Mouse (Mus musculus) CD4-positive, CD25-positive, alpha-beta regulatory T cell, adult 4 months (primary cell): ENCODE results near the gene Stk16. TPM values are rescaled to one million over a fixed set of nuclear protein-coding genes. Genes with fewer than 3 reads are reported as not detected.

Source experiments
- ATAC-seq: one replicate; pipeline ENCODE4 v1.8.0; 2017
- polyA plus RNA-seq, 2 experiments: library from polyadenylated mRNA; unstranded; fragments of 100-300 nt; shearing (Covaris generic); gene quantifications; one replicate each; pipeline ENCODE4 v1.2.1; 2017

Gene Stk16
- polyA plus RNA-seq, 2 experiments from 2014 or later, result 56.9 to 62.7 TPM

DNA sequence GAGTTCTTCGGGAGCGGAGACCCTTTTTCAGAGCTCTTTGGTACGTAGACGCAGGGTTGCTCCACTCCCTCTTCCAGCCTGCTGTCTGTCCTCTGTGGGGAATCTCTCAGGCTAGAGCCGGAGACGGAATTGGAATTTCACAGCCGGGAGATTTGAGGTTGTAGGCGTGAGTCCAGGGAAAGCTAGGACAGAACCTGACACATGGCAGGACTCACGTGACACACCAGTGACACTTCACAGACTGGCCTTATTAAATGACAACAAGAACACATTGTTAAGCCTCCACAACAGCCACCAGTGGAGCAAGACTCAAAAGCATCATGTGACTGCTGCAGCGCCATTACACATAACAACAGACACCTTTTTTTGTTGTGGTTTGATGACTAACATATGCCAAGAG, 29.0 kb downstream of the Stk16 start:
- no peak for ATAC-seq

DNA sequence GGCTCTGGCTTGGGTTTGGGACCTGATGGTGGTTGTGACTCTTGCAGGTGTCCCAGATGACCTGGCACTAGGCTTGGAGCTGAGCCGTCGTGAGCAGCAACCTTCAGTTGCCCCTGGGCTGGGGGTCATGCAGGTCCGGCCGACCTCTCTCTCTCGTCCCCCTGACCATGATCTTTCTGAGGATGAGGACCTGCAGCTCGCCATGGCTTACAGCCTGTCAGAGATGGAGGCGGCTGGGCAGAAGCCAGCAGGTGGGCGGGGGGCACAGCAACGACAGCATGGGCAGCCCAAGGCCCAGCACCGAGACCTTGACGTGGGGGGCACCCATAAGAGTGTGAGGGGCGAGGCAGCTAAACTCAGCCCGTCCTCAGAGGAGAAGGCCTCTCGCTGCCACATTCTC, 32.8 kb downstream of the Stk16 start:
- ATAC-seq, result no peak

DNA sequence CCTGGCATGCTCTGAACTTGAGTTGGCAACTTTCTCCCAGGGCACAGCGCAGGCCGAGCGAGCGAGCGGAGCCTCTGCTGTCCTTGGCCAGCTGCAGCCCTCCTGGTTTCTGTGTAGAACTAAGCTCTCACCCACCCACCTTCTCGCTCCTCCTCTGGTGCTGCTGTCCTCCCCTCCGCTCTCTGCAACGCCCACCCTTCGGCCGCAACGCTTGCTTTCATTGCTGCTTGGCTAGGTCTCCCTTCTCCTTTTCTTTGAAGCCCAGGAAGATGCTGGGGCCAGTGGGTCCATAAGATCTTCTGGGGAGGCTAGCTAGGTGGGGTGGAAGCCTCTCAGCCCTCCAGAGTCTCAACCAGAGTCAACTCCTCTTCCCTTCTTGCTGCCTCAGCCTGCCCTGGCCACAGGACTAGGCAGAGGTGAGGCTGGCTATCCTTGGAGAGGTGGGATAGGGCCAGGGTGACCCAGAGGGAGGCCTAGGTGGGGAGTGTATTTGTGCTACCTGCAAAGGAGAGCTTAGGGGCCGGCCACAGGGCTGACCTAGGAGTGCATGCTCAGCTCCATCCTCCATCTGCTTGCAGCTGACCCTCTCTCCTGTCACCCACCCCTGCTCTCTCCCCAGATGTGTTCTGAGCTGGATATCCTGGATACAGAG, 33.7 kb downstream of the Stk16 start:
- no peak for ATAC-seq

DNA sequence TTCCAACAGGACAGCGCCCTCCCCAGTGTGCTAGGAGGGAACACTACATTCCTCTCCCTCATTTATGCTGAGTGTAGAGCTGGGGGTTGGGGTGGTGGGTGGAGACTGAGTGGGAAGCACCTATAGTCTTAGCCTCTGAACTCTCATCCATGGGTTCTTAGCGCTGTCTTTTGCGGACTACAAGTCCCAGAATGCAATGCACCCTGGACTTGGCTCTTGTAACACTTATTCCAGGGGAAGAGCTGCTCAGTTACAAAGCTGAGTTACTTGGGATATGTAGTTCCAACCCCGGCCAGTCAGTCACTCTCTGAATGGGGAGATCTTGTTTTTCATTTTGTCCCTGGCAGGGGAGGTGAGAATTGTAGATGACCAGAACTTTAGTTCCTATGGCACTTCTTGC, 34.2 kb downstream of the Stk16 start:
- ATAC-seq, result peak; percentile 63

GRCm38 (mm10) chr1:75247071-75247930, 36.7 kb downstream of the Stk16 start:
- ATAC-seq, result no peak

DNA sequence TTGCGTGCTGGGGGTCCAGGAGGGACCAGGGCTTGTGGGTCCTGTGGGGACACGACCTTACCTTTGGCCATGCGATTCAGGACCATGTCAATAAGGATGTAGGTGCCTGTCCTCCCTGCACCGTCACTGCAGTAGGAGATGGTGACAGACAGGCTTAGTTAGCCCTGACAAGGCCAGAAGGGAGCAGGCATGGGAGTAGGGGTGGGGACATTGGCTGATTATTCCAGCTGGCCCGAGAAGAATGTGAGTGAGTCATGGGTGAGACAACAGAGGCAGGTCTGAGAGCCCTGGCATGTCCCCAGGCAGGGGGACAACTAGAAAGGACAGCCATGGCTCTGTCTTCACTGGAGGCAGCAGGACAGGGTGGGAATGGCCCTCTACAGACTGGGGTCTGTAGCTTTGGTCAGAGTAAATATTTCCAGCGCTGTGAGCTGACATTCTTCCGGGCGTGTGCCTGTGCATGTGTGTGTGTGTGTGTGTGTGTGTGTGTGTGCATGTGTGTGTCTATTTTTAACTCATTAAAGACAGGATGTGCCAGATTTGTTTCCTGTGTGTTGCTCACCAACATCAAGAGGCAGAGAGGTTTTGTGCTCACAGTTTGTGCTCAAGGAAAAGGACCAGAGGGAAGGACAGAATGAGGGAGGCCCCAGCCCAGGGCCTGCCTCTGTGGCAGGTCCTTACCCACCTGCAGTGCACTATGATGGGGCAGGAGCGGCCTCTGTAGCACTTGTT, 37.6 kb downstream of the Stk16 start:
- ATAC-seq, result peak; percentile 58

GRCm38 (mm10) chr1:75250498-75250897, 39.9 kb downstream of the Stk16 start:
- ATAC-seq, result no peak

DNA sequence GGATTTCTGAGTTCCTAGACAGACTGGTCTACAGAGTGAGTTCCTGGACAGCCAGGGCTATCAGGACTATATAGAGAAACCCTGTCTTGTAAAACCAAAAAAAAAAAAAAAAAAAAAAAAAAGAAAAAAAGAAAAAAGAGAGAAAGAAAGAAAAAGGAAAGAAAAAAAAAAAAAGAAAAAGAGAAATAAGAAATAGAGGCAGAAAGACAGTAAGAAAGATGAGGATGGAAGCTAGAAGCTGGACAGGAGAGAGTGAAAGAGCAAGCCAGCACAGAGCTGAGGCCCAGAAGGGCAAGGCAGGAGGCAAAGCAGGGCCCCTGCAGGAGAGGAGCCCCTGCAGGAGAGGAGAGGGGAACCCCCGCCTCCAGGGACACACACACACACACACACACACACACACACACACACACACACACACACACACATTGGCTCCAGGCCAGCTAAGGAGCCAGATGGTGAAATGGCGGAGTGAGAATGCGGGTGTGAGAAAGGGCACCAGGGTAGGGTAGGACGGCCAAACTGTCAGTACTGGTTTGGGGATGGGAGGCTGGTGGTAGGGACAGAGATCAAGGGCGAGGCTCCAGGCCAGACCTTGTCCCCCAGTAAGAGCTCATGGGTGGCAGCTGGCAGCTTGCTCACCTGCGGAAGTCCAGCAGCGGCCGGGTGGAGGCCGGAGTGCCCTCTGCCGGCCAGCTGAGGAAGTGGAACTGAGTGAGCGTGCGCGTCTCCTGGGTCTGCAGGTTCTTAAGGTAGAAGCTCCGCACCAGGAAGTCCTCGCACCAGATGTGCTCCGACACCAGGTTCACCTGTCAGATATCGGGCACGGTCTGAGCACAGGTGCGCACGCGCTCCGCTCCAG, 40.7 kb downstream of the Stk16 start:
- ATAC-seq, result peak; percentile 78

GRCm38 (mm10) chr1:75252308-75252707, 41.7 kb downstream of the Stk16 start:
- no peak for ATAC-seq

DNA sequence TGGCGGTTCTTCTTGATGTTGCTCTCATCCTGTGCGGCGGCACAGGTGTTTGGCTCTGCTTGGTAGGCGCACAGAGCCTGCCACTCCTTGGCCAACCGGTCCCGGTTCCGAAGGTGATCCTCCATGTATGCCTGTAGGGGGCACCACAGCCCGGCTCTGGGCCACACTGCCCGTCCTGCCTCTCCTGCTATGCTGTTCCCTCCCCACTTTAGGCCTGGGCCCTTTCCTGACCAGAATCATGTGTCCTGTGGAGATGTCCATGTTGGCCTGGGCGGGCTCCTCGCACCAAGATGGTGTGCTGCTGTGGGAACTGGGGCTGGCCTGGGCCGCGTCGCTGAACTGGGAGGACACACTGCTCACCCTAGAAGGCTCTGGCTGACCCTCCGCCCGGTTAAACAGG, 42.4 kb downstream of the Stk16 start:
- no peak for ATAC-seq

- ATAC-seq, result peak; percentile 60
These were observed 43.4 kb downstream of the Stk16 start for GRCm38 (mm10) chr1:75253849-75254624.

- no peak for ATAC-seq
These were observed 44.0 kb downstream of the Stk16 start for GRCm38 (mm10) chr1:75254625-75255013.

- ATAC-seq, result no peak
These were observed 44.9 kb downstream of the Stk16 start for GRCm38 (mm10) chr1:75255516-75256046.

DNA sequence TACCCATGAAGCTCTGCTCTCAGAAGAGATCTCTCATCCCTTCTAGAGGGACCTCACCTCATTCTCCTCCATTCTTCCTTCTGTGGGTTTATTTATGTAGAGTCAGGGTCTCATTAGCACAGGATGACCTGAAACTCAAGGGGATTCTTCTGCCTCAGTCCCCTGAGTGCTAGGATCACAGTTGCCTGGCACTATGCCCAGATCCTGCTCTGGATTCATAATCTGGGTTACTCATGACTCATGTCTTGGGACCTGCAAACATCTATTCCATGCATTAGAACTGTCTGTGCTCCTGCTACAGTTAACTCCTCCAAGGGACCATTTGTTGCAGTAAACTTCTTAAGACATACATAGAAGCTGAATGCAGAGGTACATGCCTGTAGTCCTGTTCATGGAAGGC, 50.6 kb downstream of the Stk16 start:
- ATAC-seq, result no peak

- no peak for ATAC-seq
These were observed 52.6 kb downstream of the Stk16 start for GRCm38 (mm10) chr1:75262969-75263951.

GRCm38 (mm10) chr1:75264091-75264880, 53.6 kb downstream of the Stk16 start, which contains the start of gene Ptprn:
Gene Ptprn, minus strand, starts transcription at chr1:75264502.
- no peak for ATAC-seq
